In genomic region chr8:125880447-125880846, GRCm38 (mm10) we compare ENCODE assay signal across 32 mouse cellular contexts. TPM values are rescaled to one million over a fixed set of nuclear protein-coding genes. Genes with fewer than 3 reads are reported as not detected.
A peak's percentile ranks its signal among the peaks of the same experiment; 100 is the strongest.
DNase-seq lines count a peak whose midpoint lies in the region; ATAC-seq and TF ChIP-seq lines count a peak whose summit lies in the region.
"Had no signal": no experiment of that assay in that cellular context is flagged by ENCODE, and none has a peak within 500 bp of the region (broad histone marks: within the 10 kb centered on the region; RNA-seq: fewer than 3 reads in every experiment).

No protein-coding gene starts in this region.

- H3K36me3 ChIP-seq in heart, embryonic 12.5 days = no peaks in the 10 kb centered on the region
- no peaks in the 10 kb centered on the region for H3K36me3 ChIP-seq in heart, adult 2 months (ENCODE audit: control insufficient read depth, insufficient read depth, low read length)
- no peaks in the 10 kb centered on the region for H3K36me3 ChIP-seq in heart, postnatal 0 days (replicated peaks; ENCODE audit: control insufficient read depth, insufficient read depth, low read length)
- no peaks in the 10 kb centered on the region for H3K36me3 ChIP-seq in lung, embryonic 16.5 days (ENCODE audit: control insufficient read depth, insufficient read depth, low read length)
- H3K36me3 ChIP-seq: liver, embryonic 12.5 days had no signal

- ATAC-seq in heart, embryonic 12.5 days (ENCODE audit: insufficient number of reproducible peaks, low FRiP score) = 0 out of 2 replicates have a peak, but pooled peaks have one; percentile 11
- ATAC-seq in heart, postnatal 0 days (ENCODE audit: insufficient read depth, low read depth) = peak; percentile 81
- peak; percentile 87 for ATAC-seq in lung, embryonic 16.5 days (ENCODE audit: low read depth)
- ATAC-seq: activated CD4-positive, CD25-positive, alpha-beta regulatory T cell, adult 4 months; forebrain, embryonic 16.5 days; intestine, embryonic 16.5 days; liver, embryonic 12.5 days; liver, postnatal 0 days; midbrain, embryonic 13.5 days had no signal

- H3K4me1 ChIP-seq in heart, embryonic 12.5 days (replicated peaks) = peaks cover 19% of the 10 kb centered on the region
- H3K4me1 ChIP-seq in heart, adult 2 months (ENCODE audit: control insufficient read depth, insufficient read depth, low read length) = no peaks in the 10 kb centered on the region
- peaks cover 6% of the 10 kb centered on the region; the same call in 1 of the 2 replicates for H3K4me1 ChIP-seq in heart, postnatal 0 days (ENCODE audit: control insufficient read depth, insufficient read depth)
- no peaks in the 10 kb centered on the region; the same call in 1 of the 2 replicates for H3K4me1 ChIP-seq in lung, embryonic 16.5 days (replicated peaks; ENCODE audit: control insufficient read depth, insufficient read depth, low read length)
- H3K4me1 ChIP-seq: liver, embryonic 12.5 days; megakaryocyte, embryonic 14.5 days had no signal

- H3K9ac ChIP-seq in heart, embryonic 12.5 days = no peak overlapping the region
- H3K9ac ChIP-seq in heart, adult 2 months (ENCODE audit: low read depth, low read length) = no peak overlapping the region
- no peak overlapping the region for H3K9ac ChIP-seq in heart, postnatal 0 days (replicated peaks; ENCODE audit: low read depth, low read length)
- no peak overlapping the region for H3K9ac ChIP-seq in lung, embryonic 16.5 days (ENCODE audit: low read length)
- H3K9ac ChIP-seq: hindbrain, embryonic 13.5 days; liver, embryonic 12.5 days; liver, postnatal 0 days; midbrain, embryonic 13.5 days had no signal

- H3K9me3 ChIP-seq in heart, embryonic 12.5 days (replicated peaks) = 0 out of 2 replicates have a peak, but pooled peaks cover 2% of the 10 kb centered on the region
- no peaks in the 10 kb centered on the region for H3K9me3 ChIP-seq in heart, postnatal 0 days (replicated peaks; ENCODE audit: control insufficient read depth, low read length)
- H3K9me3 ChIP-seq in lung, embryonic 16.5 days (ENCODE audit: control insufficient read depth, low read length) = 0 out of 2 replicates have a peak, but pooled peaks cover 2% of the 10 kb centered on the region
- H3K9me3 ChIP-seq: liver, embryonic 12.5 days; midbrain, embryonic 13.5 days had no signal

- no peaks in the 10 kb centered on the region for H3K79me2 ChIP-seq in heart, adult 2 months (replicated peaks; ENCODE audit: control insufficient read depth, insufficient read depth, low read length)

- H3K27me3 ChIP-seq in heart, embryonic 12.5 days (replicated peaks) = no peaks in the 10 kb centered on the region
- H3K27me3 ChIP-seq in heart, adult 2 months (ENCODE audit: control insufficient read depth, insufficient read depth, low read length) = no peaks in the 10 kb centered on the region
- no peaks in the 10 kb centered on the region for H3K27me3 ChIP-seq in heart, postnatal 0 days (ENCODE audit: control insufficient read depth, insufficient read depth, low read length)
- no peaks in the 10 kb centered on the region for H3K27me3 ChIP-seq in lung, embryonic 16.5 days (ENCODE audit: control insufficient read depth, insufficient read depth, low read depth, low read length)
- H3K27me3 ChIP-seq: hindbrain, embryonic 13.5 days; liver, embryonic 12.5 days; midbrain, embryonic 13.5 days had no signal

- H3K4me2 ChIP-seq in heart, embryonic 12.5 days = no peak overlapping the region
- H3K4me2 ChIP-seq in heart, postnatal 0 days (ENCODE audit: low read depth, low read length) = no peak overlapping the region
- no peak overlapping the region for H3K4me2 ChIP-seq in lung, embryonic 16.5 days (ENCODE audit: low read depth, low read length)
- H3K4me2 ChIP-seq: hindbrain, embryonic 13.5 days; liver, embryonic 12.5 days; midbrain, embryonic 13.5 days had no signal

- no peak overlapping the region for H3K27ac ChIP-seq in heart, embryonic 12.5 days (ENCODE audit: poor library complexity, severe bottlenecking)
- no peak overlapping the region for H3K27ac ChIP-seq in heart, adult 2 months
- H3K27ac ChIP-seq in heart, postnatal 0 days (ENCODE audit: low read depth) = peak overlapping the region; percentile 48
- H3K27ac ChIP-seq in lung, embryonic 16.5 days (ENCODE audit: low read length) = no peak overlapping the region
- H3K27ac ChIP-seq: gastrocnemius, adult 2 months; hindbrain, embryonic 13.5 days; kidney, postnatal 0 days; liver, embryonic 12.5 days; midbrain, embryonic 13.5 days had no signal

- 45% methylated on average over 4 of the region's 4 CpGs for WGBS in heart, embryonic 12.5 days
- 50% methylated on average over 4 of the region's 4 CpGs for WGBS in heart, adult 2 months
- 23% methylated on average over 4 of the region's 4 CpGs for WGBS in heart, postnatal 0 days
- 52% methylated on average over 4 of the region's 4 CpGs for WGBS in lung, embryonic 16.5 days

- intact Hi-C loops in heart, adult 2 months (cut with DNase I) = no loop called here
- intact Hi-C loops in heart, postnatal 36 days (cut with DNase I) = no loop called here

- DNase-seq in heart, adult 2 months = no peak
- peak; percentile 61 for DNase-seq in heart, postnatal 0 days (ENCODE audit: low spot score)
- no peak for DNase-seq in heart, postnatal 36 days
- DNase-seq in lung, postnatal 25 days (ENCODE audit: low spot score) = no peak
- DNase-seq in brain, embryonic 14.5 days (ENCODE audit: low read depth) = peak; percentile 22
- DNase-seq: adrenal gland, adult 2 months; adrenal gland, postnatal 36 days; cerebellum, adult 2 months; cerebellum, postnatal 14 days; gastrocnemius, adult 2 months; gastrocnemius, postnatal 36 days; kidney, adult 8-10 months; layer of hippocampus, postnatal 36 days; left cerebral cortex, postnatal 4 days; liver, postnatal 0 days; right cerebral cortex, adult 18-20 months; spleen, adult 18-20 months; thymus, postnatal 14 days had no signal

- TF ChIP-seq CTCF in heart, adult 2 months (IDR thresholded peaks at IDR 0.05) = no peak
- no peak for TF ChIP-seq CTCF in heart, postnatal 0 days (IDR thresholded peaks at IDR 0.05; ENCODE audit: low read depth)
- TF ChIP-seq CTCF in brain, embryonic 14.5 days (IDR thresholded peaks at IDR 0.05; ENCODE audit: borderline replicate concordance, extremely low read depth, insufficient read depth, insufficient read length) = no peak

- no peak overlapping the region for H3K4me3 ChIP-seq in heart, embryonic 12.5 days
- H3K4me3 ChIP-seq in heart, adult 2 months = no peak overlapping the region
- H3K4me3 ChIP-seq in heart, postnatal 0 days (ENCODE audit: low read depth, low read length) = no peak overlapping the region
- H3K4me3 ChIP-seq in lung, embryonic 16.5 days (ENCODE audit: low read length) = no peak overlapping the region
- H3K4me3 ChIP-seq: erythroblast, embryonic 14.5 days; gastrocnemius, adult 2 months; hindbrain, embryonic 13.5 days; liver, embryonic 12.5 days; midbrain, embryonic 13.5 days had no signal

- no peak for TF ChIP-seq POLR2A in heart, adult 2 months (IDR thresholded peaks at IDR 0.05; ENCODE audit: insufficient read depth, low read depth, low read length)
- TF ChIP-seq POLR2A in brain, embryonic 14.5 days (IDR thresholded peaks at IDR 0.05; ENCODE audit: borderline replicate concordance, extremely low read depth, insufficient read depth, insufficient read length, poor library complexity, severe bottlenecking) = no peak

- TF ChIP-seq EP300 in heart, adult 2 months (IDR thresholded peaks at IDR 0.05; ENCODE audit: insufficient read depth, low read depth, low read length) = no peak
- TF ChIP-seq EP300 in heart, postnatal 0 days (IDR thresholded peaks at IDR 0.05; ENCODE audit: low read depth) = no peak

RNA-seq across cellular contexts. Expression of gene Pcnx2, which starts 17.7 kb away (rescaled TPM):
- polyA plus RNA-seq in heart, embryonic 12.5 days (2016; fragmentation: Nextera tagmentation; extraction: Ambion mirVana) = 0.08 and 0.10 TPM in 2 replicates
- total RNA-seq in heart, adult 2 months (2021) = under 1 TPM; 0.34 to 0.36 TPM
- polyA plus RNA-seq in heart, adult 2 months (2012; rRNA removed) = 0.79 and 0.86 TPM in 2 replicates
- 0.04 and 0.12 TPM in 2 replicates for total RNA-seq in heart, postnatal 0 days (2014; rRNA removed; ENCODE audit: low replicate concordance)
- polyA plus RNA-seq in heart, postnatal 0 days (2015; fragmentation: Nextera tagmentation; extraction: Ambion mirVana) = 0.16 and 0.22 TPM in 2 replicates
- under 1 TPM; 0.46 to 0.89 TPM for total RNA-seq in heart, postnatal 36 days (2021)
- polyA plus RNA-seq in lung, embryonic 16.5 days (2015; fragmentation: Nextera tagmentation; extraction: Ambion mirVana) = 0.21 and 0.41 TPM in 2 replicates
- 11.8 and 13.7 TPM in 2 replicates for polyA plus RNA-seq in brain, embryonic 14.5 days (2012; rRNA removed)
- total RNA-seq: CH12.LX; monocyte, adult 5-6 weeks had no signal
- polyA plus RNA-seq: C2C12 had no signal

RNA-seq across cellular contexts. Expression of gene Map3k21, which starts 29.8 kb away (rescaled TPM):
- polyA plus RNA-seq in heart, embryonic 12.5 days (2016; fragmentation: Nextera tagmentation; extraction: Ambion mirVana) = 0.09 and 0.13 TPM in 2 replicates
- total RNA-seq in heart, adult 2 months (2021) = 1 to 10 TPM in 1 of 2 experiments, under 1 TPM in 1; 0.66 to 1.1 TPM
- 0.50 and 0.51 TPM in 2 replicates for polyA plus RNA-seq in heart, adult 2 months (2012; rRNA removed)
- total RNA-seq in heart, postnatal 0 days (2014; rRNA removed; ENCODE audit: low replicate concordance) = 0.34 and 1.2 TPM in 2 replicates
- 0.07 and 0.14 TPM in 2 replicates for polyA plus RNA-seq in heart, postnatal 0 days (2015; fragmentation: Nextera tagmentation; extraction: Ambion mirVana)
- total RNA-seq in heart, postnatal 36 days (2021) = under 1 TPM; 0.76 to 0.97 TPM
- 2.2 TPM in 2 replicates for polyA plus RNA-seq in lung, embryonic 16.5 days (2015; fragmentation: Nextera tagmentation; extraction: Ambion mirVana)
- 0.49 and 0.82 TPM in 2 replicates for polyA plus RNA-seq in brain, embryonic 14.5 days (2012; rRNA removed)
- total RNA-seq: CH12.LX; monocyte, adult 5-6 weeks had no signal
- polyA plus RNA-seq: activated CD4-positive, CD25-positive, alpha-beta regulatory T cell, adult 4 months; C2C12; erythroblast, embryonic 14.5 days had no signal

Comparison
In these comparisons a context has a peak if more than half of its experiments do, and no peak if none do; other contexts are left out.
1. DNase-seq: peak in heart, postnatal 0 days (single experiment) and brain, embryonic 14.5 days (single experiment); none in heart, adult 2 months (0 of 2), heart, postnatal 36 days (0 of 2) and lung, postnatal 25 days (single experiment).
2. ATAC-seq: peak in every context shown above with its lines; median percentile 87 in lung, embryonic 16.5 days; 81 in heart, postnatal 0 days; 11 in heart, embryonic 12.5 days.